Mouse (Mus musculus): ENCODE data around the gene Plpp3. TPM values are rescaled to one million over a fixed set of nuclear protein-coding genes. Genes with fewer than 3 reads are reported as not detected.

The Plpp3 gene
- 46.0 and 48.4 TPM in 2 replicates for polyA plus RNA-seq (2015; fragmentation: Nextera tagmentation; extraction: Ambion mirVana)

DNA sequence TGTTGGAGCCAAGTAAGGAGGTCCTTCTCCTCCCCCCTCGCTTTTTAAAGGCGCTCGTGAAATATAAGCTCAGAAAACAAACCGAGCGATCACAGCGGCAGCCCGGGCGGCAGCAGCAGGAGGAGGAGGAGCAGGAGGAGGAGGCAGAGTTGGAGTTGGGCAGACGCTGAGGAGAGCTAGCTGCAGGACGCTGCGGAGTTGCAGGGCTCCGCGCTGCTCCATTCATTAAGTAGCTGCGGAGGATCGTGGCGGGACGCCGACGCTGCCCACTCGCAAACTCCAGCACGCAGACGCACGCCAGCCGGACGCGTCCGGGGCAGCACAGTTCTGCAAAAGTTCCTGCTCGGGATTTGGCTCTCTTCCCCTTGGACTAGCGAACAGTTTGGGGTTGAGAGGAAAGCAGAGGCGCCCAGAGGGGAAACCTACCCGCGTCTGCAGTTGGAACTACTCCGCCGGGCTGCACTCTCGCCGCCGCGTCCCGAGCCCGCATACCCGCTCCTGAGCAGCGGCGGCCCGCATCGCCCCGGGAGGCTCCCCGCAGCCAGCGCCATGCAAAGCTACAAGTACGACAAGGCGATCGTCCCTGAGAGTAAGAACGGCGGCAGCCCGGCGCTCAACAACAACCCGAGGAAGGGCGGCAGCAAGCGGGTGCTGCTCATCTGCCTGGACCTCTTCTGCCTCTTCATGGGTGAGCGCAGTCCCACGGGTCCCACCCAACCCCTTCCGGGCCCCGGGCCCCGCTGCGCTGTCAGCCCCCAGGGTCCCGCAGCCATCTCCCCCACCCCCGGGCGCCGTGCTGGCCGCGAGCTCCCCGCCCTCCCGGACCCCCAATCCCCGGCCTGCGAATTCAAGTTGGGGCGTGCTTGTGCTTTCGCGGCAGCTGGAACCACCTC, at the start of gene Plpp3:
Gene Plpp3 (plus strand): TSS at position 72 of the 893 bp plus-strand sequence.
- under 1% methylated on average over 75 of the region's 77 CpGs for WGBS
- H3K36me3 ChIP-seq (ENCODE audit: control insufficient read depth, insufficient read depth, low read length): no peaks in the 10 kb centered on the region
- peak; percentile 91 for ATAC-seq
- peaks cover 9% of the 10 kb centered on the region; the same call in 1 of the 2 replicates for H3K4me1 ChIP-seq (ENCODE audit: control insufficient read depth, insufficient read depth, low read length)
- no peaks in the 10 kb centered on the region for H3K9me3 ChIP-seq (ENCODE audit: control insufficient read depth, low read length)
- peak within 1 kb of the TSS; percentile 97 for H3K27ac ChIP-seq (ENCODE audit: low read length)
- H3K4me2 ChIP-seq (ENCODE audit: low read depth, low read length): peak within 1 kb of the TSS; percentile 74
- no peaks in the 10 kb centered on the region for H3K27me3 ChIP-seq (replicated peaks; ENCODE audit: control insufficient read depth, insufficient read depth, low read length)
- peak within 1 kb of the TSS; percentile 92 for H3K9ac ChIP-seq (ENCODE audit: low read depth, low read length)
- H3K4me3 ChIP-seq (ENCODE audit: low read length): peak within 1 kb of the TSS; percentile 97

DNA sequence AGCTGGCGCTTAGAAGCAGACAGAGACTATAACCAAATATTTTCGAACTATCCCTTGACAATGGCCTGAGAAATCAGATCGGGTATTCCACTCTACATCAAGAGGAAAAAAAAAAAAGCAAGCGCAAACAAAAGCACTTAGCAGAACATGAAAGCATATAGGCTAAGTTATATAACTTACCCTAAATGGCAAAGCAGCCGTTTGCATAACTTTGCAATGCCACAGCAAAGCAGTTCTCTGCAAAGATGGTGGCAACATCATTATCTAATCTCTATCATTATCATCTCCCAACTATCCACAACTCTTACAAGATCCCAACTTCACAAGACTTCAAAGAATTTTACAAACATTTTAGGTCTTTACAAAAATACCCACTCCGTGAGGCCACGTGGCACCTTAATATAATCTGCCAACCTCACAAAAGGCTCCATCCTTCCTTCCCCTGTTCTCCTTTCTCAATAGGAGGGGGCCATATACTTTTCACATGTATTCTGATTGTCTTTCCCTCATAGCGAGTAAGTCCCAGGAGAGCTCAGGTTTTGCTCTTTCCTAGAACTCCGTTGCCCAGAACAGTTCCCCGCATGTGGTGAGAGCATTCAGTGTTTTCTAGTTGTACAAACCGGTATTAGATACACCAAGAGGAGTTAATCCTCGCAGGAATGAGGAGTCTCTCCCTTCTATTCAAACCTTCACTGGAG, 49.1 kb upstream of the Plpp3 start:
- Histone ChIP-seq H3K27ac (ENCODE audit: low read length) (no peak overlapping the region), H3K36me3 (ENCODE audit: control insufficient read depth, insufficient read depth, low read length) (no peaks in the 10 kb centered on the region), H3K4me3 (ENCODE audit: low read length) (no peak overlapping the region), H3K27me3 (replicated peaks; ENCODE audit: control insufficient read depth, insufficient read depth, low read length) (no peaks in the 10 kb centered on the region), H3K9me3 (ENCODE audit: control insufficient read depth, low read length) (no peaks in the 10 kb centered on the region), H3K9ac (ENCODE audit: low read depth, low read length) (no peak overlapping the region), H3K4me1 (ENCODE audit: control insufficient read depth, insufficient read depth, low read length) (peaks cover 8% of the 10 kb centered on the region), H3K4me2 (ENCODE audit: low read depth, low read length) (peak overlapping the region; percentile 25)
- 70% methylated on average over 12 of the region's 12 CpGs for WGBS
- no peak for ATAC-seq

DNA sequence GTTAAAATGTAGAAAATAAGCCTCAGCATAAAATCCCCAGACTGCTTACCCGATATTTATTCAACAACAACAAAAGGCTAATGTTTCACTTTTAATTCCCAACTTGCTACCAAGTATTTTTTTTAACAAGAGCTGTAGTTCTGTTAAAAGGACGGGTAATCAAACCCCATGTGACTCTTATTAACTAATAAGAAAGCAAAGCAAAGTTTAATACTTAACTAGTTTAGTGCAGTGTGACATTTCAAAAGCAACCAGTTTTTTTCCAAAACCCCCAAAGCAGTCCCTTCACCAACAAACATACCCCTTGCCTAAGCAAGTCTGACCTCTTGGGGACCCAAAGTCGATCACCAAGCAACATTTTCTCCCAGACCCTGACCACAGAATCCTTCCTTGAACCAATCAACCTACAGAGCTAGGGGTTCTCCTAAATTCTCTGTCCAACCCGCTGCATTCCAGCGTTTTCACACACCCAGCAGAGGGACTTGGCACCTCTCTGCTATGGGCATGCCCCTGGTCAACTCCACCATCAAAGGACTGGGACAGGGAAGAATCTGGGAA, 48.4 kb upstream of the Plpp3 start:
- H3K36me3 ChIP-seq (ENCODE audit: control insufficient read depth, insufficient read depth, low read length): no peaks in the 10 kb centered on the region
- 29% methylated on average over 5 of the region's 5 CpGs for WGBS
- H3K4me2 ChIP-seq (ENCODE audit: low read depth, low read length): peak overlapping the region; percentile 95
- no peaks in the 10 kb centered on the region for H3K9me3 ChIP-seq (ENCODE audit: control insufficient read depth, low read length)
- ATAC-seq: no peak
- peak overlapping the region; percentile 72 for H3K4me3 ChIP-seq (ENCODE audit: low read length)
- no peaks in the 10 kb centered on the region for H3K27me3 ChIP-seq (replicated peaks; ENCODE audit: control insufficient read depth, insufficient read depth, low read length)
- H3K4me1 ChIP-seq (ENCODE audit: control insufficient read depth, insufficient read depth, low read length): peaks cover 8% of the 10 kb centered on the region
- no peak overlapping the region for H3K27ac ChIP-seq (ENCODE audit: low read length)
- peak overlapping the region; percentile 83 for H3K9ac ChIP-seq (ENCODE audit: low read depth, low read length)

DNA sequence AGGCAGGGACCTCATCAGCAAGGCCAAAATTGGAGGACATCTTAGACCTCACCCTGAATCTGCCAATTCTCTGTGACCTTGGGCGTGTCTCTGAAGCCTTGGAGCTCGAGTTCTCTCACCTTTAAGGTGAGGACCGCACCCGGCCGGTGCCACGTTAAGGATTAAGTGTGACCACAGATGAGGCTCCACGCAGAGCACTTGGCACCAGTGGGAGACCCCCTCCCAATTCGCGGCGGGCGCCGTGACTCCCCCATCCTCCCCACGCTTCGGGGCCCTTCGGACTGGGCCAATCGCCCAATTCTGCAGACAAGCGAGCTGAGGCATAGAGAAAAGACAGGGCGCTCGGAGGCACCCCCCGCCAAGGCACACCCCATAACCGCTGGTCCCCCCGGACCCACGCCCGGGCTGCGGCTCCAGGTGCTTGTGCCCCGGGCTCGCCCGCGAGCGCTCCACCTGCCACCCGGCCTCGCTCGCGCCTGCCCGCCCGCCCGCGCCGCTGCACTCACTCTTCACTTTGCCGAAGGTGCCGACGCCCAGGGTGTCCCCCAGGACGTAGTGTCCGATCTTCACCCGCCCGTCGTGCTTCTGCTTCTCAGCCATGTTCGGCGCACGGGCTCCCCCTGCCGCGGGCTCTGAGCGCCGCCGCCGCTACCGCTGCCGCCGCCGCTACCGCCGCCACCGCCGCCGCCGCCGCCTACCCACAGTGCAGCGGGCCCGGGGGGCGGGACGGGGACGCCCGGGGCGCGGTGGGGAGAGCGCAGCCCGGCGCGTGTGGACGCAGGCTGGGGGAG, 47.8 kb upstream of the Plpp3 start, which contains the start of gene Prkaa2:
Gene Prkaa2 (minus strand): TSS at position 692 of the 791 bp plus-strand sequence.
- peak; percentile 92 for ATAC-seq
- 1% methylated on average over 77 of the region's 80 CpGs for WGBS
- Histone ChIP-seq H3K27me3 (replicated peaks; ENCODE audit: control insufficient read depth, insufficient read depth, low read length) (no peaks in the 10 kb centered on the region), H3K4me3 (ENCODE audit: low read length) (peak within 1 kb of the TSS; percentile 72), H3K4me1 (ENCODE audit: control insufficient read depth, insufficient read depth, low read length) (peaks cover 8% of the 10 kb centered on the region), H3K9me3 (ENCODE audit: control insufficient read depth, low read length) (no peaks in the 10 kb centered on the region), H3K4me2 (ENCODE audit: low read depth, low read length) (peak within 1 kb of the TSS; percentile 95), H3K27ac (ENCODE audit: low read length) (peak within 1 kb of the TSS; percentile 25; the same call in 1 of the 2 replicates), H3K9ac (ENCODE audit: low read depth, low read length) (peak within 1 kb of the TSS; percentile 83), H3K36me3 (ENCODE audit: control insufficient read depth, insufficient read depth, low read length) (no peaks in the 10 kb centered on the region)

DNA sequence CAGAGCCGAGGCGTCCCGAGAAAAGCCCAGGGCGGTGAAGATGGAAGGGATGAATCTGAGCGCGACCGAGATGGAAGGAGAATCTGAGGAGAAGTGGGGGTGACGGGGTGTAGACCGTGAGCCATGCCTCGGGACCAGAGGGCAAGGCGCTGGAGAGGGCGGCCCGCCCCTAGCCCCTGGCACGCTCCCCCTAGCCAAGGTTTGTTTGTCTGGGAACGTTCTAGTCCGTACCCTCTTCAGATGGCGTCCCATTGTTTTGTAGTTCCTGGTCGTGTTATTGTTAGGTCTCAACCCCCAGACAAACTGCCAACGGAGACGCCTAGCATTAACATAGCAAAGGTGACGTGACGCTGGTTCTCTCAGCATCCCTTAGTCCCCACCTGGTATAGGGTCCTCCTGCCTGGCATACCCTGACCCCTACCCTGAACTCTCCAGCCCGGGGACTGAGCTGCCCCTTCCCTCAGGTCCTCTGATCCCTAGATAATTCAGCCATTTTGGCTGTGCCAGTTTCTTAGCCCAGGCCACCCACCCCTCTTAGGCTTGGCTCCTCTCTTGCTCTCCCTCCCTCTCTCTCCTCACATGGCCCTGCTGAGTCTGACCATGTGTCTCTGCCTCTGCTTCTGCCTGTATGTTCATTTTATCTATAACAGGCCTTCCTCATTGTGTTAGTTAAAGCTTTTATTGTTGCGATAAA, 47.0 kb upstream of the Plpp3 start:
- Histone ChIP-seq H3K9ac (ENCODE audit: low read depth, low read length) (peak overlapping the region; percentile 83), H3K36me3 (ENCODE audit: control insufficient read depth, insufficient read depth, low read length) (no peaks in the 10 kb centered on the region), H3K4me1 (ENCODE audit: control insufficient read depth, insufficient read depth, low read length) (peaks cover 8% of the 10 kb centered on the region), H3K4me3 (ENCODE audit: low read length) (peak overlapping the region; percentile 72), H3K4me2 (ENCODE audit: low read depth, low read length) (peak overlapping the region; percentile 95), H3K27ac (ENCODE audit: low read length) (peak overlapping the region; percentile 25; the same call in 1 of the 2 replicates), H3K9me3 (ENCODE audit: control insufficient read depth, low read length) (no peaks in the 10 kb centered on the region), H3K27me3 (replicated peaks; ENCODE audit: control insufficient read depth, insufficient read depth, low read length) (no peaks in the 10 kb centered on the region)
- peak; percentile 64; the same call in 1 of the 2 replicates for ATAC-seq
- WGBS: 2% methylated on average over 24 of the region's 24 CpGs

DNA sequence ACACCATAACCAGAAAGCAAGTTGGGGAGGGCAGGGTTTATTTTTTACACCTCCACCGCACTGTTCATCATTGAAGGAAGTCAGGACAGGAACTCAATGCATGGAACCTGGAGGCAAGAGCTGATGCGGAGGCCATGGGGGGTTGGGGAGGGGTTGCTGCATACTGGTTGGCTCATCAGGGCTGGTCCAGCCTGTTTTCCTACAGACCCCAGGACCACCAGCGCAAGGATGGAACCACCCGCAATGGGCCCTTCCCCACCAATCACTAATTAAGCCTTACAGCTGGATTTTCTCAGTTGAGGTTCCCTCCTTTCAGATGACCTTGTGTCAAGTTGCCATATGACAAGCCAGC, 46.5 kb upstream of the Plpp3 start:
- H3K27ac ChIP-seq (ENCODE audit: low read length): no peak overlapping the region
- H3K36me3 ChIP-seq (ENCODE audit: control insufficient read depth, insufficient read depth, low read length): no peaks in the 10 kb centered on the region
- no peaks in the 10 kb centered on the region for H3K9me3 ChIP-seq (ENCODE audit: control insufficient read depth, low read length)
- no peak for ATAC-seq
- WGBS: 66% methylated on average over 4 of the region's 4 CpGs
- peaks cover 8% of the 10 kb centered on the region for H3K4me1 ChIP-seq (ENCODE audit: control insufficient read depth, insufficient read depth, low read length)
- 0 out of 2 replicates have a peak overlapping the region, but pooled peaks have one; percentile 83 for H3K9ac ChIP-seq (ENCODE audit: low read depth, low read length)
- H3K4me3 ChIP-seq (ENCODE audit: low read length): peak overlapping the region; percentile 72
- peak overlapping the region; percentile 95; the same call in 1 of the 2 replicates for H3K4me2 ChIP-seq (ENCODE audit: low read depth, low read length)
- no peaks in the 10 kb centered on the region for H3K27me3 ChIP-seq (replicated peaks; ENCODE audit: control insufficient read depth, insufficient read depth, low read length)

DNA sequence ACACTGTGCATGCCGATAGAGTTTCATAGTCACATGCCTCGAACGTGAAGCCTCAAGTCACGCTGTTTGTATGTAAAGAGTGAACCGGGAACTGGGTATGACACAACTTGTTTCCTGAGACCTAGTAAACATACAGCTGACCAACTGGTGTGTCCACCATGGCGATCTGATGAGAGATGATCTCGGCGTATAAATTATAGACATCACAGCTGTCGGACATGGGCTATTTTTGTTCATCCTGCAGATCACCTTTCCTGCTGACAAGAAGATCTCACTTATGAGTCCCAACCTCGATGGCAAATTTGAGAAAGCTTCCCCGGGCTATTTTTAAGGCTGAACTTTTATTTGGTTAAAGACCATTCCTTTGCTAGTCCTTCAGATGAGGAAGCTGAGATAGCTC, 45.4 kb upstream of the Plpp3 start:
- WGBS: 86% methylated on average over 11 of the region's 11 CpGs
- Histone ChIP-seq H3K27ac (ENCODE audit: low read length) (no peak overlapping the region), H3K4me3 (ENCODE audit: low read length) (no peak overlapping the region), H3K4me1 (ENCODE audit: control insufficient read depth, insufficient read depth, low read length) (peaks cover 8% of the 10 kb centered on the region), H3K9me3 (ENCODE audit: control insufficient read depth, low read length) (no peaks in the 10 kb centered on the region), H3K36me3 (ENCODE audit: control insufficient read depth, insufficient read depth, low read length) (no peaks in the 10 kb centered on the region), H3K27me3 (replicated peaks; ENCODE audit: control insufficient read depth, insufficient read depth, low read length) (no peaks in the 10 kb centered on the region), H3K4me2 (ENCODE audit: low read depth, low read length) (no peak overlapping the region), H3K9ac (ENCODE audit: low read depth, low read length) (no peak overlapping the region)
- ATAC-seq: no peak

DNA sequence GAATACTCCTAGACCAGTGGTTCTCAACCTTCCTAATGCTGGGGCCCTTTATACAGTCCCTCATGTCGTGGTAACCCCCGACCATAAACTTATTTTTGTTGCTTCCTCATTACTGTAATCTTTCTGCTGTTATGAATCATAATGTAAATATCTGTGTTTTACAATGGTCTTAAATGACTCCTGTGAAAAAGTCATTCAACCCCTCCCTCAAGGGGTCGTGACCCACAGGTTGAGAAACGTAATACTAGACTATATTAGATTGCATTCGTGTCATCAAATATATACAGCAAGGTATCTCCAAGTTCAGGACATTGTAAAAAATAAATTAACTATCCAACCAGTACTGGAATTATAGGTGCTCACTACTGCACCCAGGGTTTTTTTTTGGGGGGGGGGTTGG, 44.1 kb upstream of the Plpp3 start:
- peak; percentile 34 for ATAC-seq
- Histone ChIP-seq H3K4me1 (ENCODE audit: control insufficient read depth, insufficient read depth, low read length) (peaks cover 9% of the 10 kb centered on the region), H3K27ac (ENCODE audit: low read length) (peak overlapping the region; percentile 49), H3K9me3 (ENCODE audit: control insufficient read depth, low read length) (no peaks in the 10 kb centered on the region), H3K27me3 (replicated peaks; ENCODE audit: control insufficient read depth, insufficient read depth, low read length) (no peaks in the 10 kb centered on the region), H3K4me3 (ENCODE audit: low read length) (no peak overlapping the region), H3K4me2 (ENCODE audit: low read depth, low read length) (no peak overlapping the region), H3K36me3 (ENCODE audit: control insufficient read depth, insufficient read depth, low read length) (no peaks in the 10 kb centered on the region), H3K9ac (ENCODE audit: low read depth, low read length) (no peak overlapping the region)
- 49% methylated on average over 5 of the region's 5 CpGs for WGBS
